Mouse (Mus musculus) MEL (cell line): Measurements from ENCODE around the gene Nrarp. TPM values are rescaled to one million over a fixed set of nuclear protein-coding genes. Genes with fewer than 3 reads are reported as not detected.

Source experiments
- DNase-seq: peaks from one replicate; pipeline ENCODE4 v3.0.0; 2011; ENCODE audit warnings: low read depth, low spot score
- H3K27ac ChIP-seq: 2 replicates; pipeline ENCODE4 v1.5.1; 2012; ENCODE audit warnings: low read depth, mild to moderate bottlenecking, control low read depth, low read length, moderate library complexity; ENCODE audit not compliant: control insufficient read depth
- H3K27me3 ChIP-seq, 2 experiments: fragments of 150-350 bp in 1 of 2; sonication (generic) in 1 of 2; 2 replicates each; pipeline ENCODE4 v1.6.1; 2012; ENCODE audit warnings: low read length in 2 of 2, mild to moderate bottlenecking in 2 of 2, improper control_type of control experiment in 1 of 2, moderate library complexity in 1 of 2; ENCODE audit not compliant: insufficient read depth in 2 of 2, control insufficient read depth in 1 of 2
- H3K36me3 ChIP-seq, 2 experiments: 2 replicates each; pipeline ENCODE4 v1.6.1; 2012 to 2014; ENCODE audit warnings: low read length in 2 of 2, improper control_type of control experiment in 1 of 2, inconsistent platforms in 1 of 2, mild to moderate bottlenecking in 1 of 2; ENCODE audit not compliant: insufficient read depth in 2 of 2, control insufficient read depth in 1 of 2
- H3K4me1 ChIP-seq, 2 experiments: fragments of 150-350 bp in 1 of 2; sonication (generic) in 1 of 2; 2 replicates each; pipeline ENCODE4 v1.6.1; 2012; ENCODE audit warnings: low read length in 2 of 2, improper control_type of control experiment in 1 of 2, mild to moderate bottlenecking in 1 of 2; ENCODE audit not compliant: insufficient read depth in 2 of 2, control insufficient read depth in 1 of 2
- H3K4me3 ChIP-seq, 2 experiments: fragments of 150-350 bp in 1 of 2; sonication (generic) in 1 of 2; 2 replicates each; pipeline ENCODE4 v1.5.1; 2012; ENCODE audit warnings: low read depth in 2 of 2, low read length in 2 of 2, mild to moderate bottlenecking in 2 of 2, moderate library complexity in 2 of 2, control low read depth in 1 of 2, improper control_type of control experiment in 1 of 2; ENCODE audit not compliant: control insufficient read depth in 1 of 2, insufficient read depth in 1 of 2
- H3K79me2 ChIP-seq: 2 replicates; pipeline ENCODE4 v1.6.1; 2012; ENCODE audit warnings: mild to moderate bottlenecking, low read length, moderate library complexity; ENCODE audit not compliant: control insufficient read depth, poor library complexity, insufficient read depth
- H3K9ac ChIP-seq: 2 replicates; pipeline ENCODE4 v1.6.1; 2012; ENCODE audit warnings: low read depth, mild to moderate bottlenecking, control low read depth, low read length, moderate library complexity; ENCODE audit not compliant: control insufficient read depth, poor library complexity, severe bottlenecking
- H3K9me3 ChIP-seq: fragments of 150-350 bp; sonication (generic); replicated peaks from 2 replicates; pipeline ENCODE4 v1.6.1; 2012; ENCODE audit warnings: mild to moderate bottlenecking, low read length, improper control_type of control experiment, moderate library complexity; ENCODE audit not compliant: insufficient read depth
- BHLHE40 ChIP-seq: IDR thresholded peaks from 2 replicates; pipeline ENCODE4 v1.6.1; 2012; ENCODE audit warnings: low read depth, mild to moderate bottlenecking, inconsistent platforms, low read length, improper control_type of control experiment, borderline replicate concordance
- CHD1 ChIP-seq: IDR thresholded peaks from 2 replicates; pipeline ENCODE4 v1.6.1; 2012; ENCODE audit warnings: low read depth, mild to moderate bottlenecking, inconsistent platforms, low read length, improper control_type of control experiment
- CHD2 ChIP-seq: IDR thresholded peaks from 2 replicates; pipeline ENCODE4 v1.6.1; 2011; ENCODE audit warnings: low read length, improper control_type of control experiment
- CTCF ChIP-seq, 3 experiments: IDR thresholded peaks in 2 of 3; conservative IDR thresholded peaks in 1 of 3; 2 replicates each; pipeline ENCODE4 v1.5.1; 2011 to 2012; ENCODE audit warnings: low read length in 3 of 3, low read depth in 2 of 3, mild to moderate bottlenecking in 2 of 3, improper control_type of control experiment in 1 of 3, inconsistent platforms in 1 of 3, mixed read lengths in 1 of 3, moderate library complexity in 1 of 3; ENCODE audit not compliant: control insufficient read depth in 1 of 3, insufficient read depth in 1 of 3, poor library complexity in 1 of 3, severe bottlenecking in 1 of 3
- E2F4 ChIP-seq: IDR thresholded peaks from 2 replicates; pipeline ENCODE4 v1.6.1; 2011; ENCODE audit warnings: low read depth, low read length, improper control_type of control experiment, borderline replicate concordance
- ELF1 ChIP-seq: IDR thresholded peaks from 2 replicates; pipeline ENCODE4 v1.6.1; 2014; ENCODE audit warnings: low read depth, mild to moderate bottlenecking, inconsistent platforms, low read length, improper control_type of control experiment, moderate library complexity
- EP300 ChIP-seq, 2 experiments: IDR thresholded peaks; 2 replicates each; pipeline ENCODE4 v1.6.1; 2011; ENCODE audit warnings: improper control_type of control experiment in 2 of 2, low read length in 2 of 2, low read depth in 1 of 2, mild to moderate bottlenecking in 1 of 2
- ETS1 ChIP-seq: IDR thresholded peaks from 2 replicates; pipeline ENCODE4 v1.6.1; 2012; ENCODE audit warnings: low read depth, mild to moderate bottlenecking, inconsistent platforms, low read length, improper control_type of control experiment, moderate library complexity
- GABPA ChIP-seq: IDR thresholded peaks from 2 replicates; pipeline ENCODE4 v1.6.1; 2012; ENCODE audit warnings: low read depth, mild to moderate bottlenecking, inconsistent platforms, low read length, improper control_type of control experiment, moderate library complexity
- GATA1 ChIP-seq: IDR thresholded peaks from 2 replicates; pipeline ENCODE4 v1.6.1; 2011; ENCODE audit warnings: low read depth, low read length, improper control_type of control experiment
- HCFC1 ChIP-seq: IDR thresholded peaks from 2 replicates; pipeline ENCODE4 v1.6.1; 2012; ENCODE audit warnings: low read depth, mild to moderate bottlenecking, inconsistent platforms, low read length, improper control_type of control experiment, moderate library complexity
- JUND ChIP-seq: IDR thresholded peaks from 2 replicates; pipeline ENCODE4 v1.6.1; 2011; ENCODE audit warnings: low read depth, mild to moderate bottlenecking, improper control_type of control experiment, low read length
- KAT2A ChIP-seq: conservative IDR thresholded peaks from 2 replicates; pipeline ENCODE4 v1.6.1; 2012; ENCODE audit warnings: low read depth, low read length, improper control_type of control experiment, inconsistent platforms
- MAFK ChIP-seq: IDR thresholded peaks from 2 replicates; pipeline ENCODE4 v1.6.1; 2011; ENCODE audit warnings: low read depth, mild to moderate bottlenecking, low read length, improper control_type of control experiment, borderline replicate concordance
- MAX ChIP-seq: IDR thresholded peaks from 2 replicates; pipeline ENCODE4 v1.6.1; 2011; ENCODE audit warnings: low read length, improper control_type of control experiment
- MAZ ChIP-seq: IDR thresholded peaks from 2 replicates; pipeline ENCODE4 v1.6.1; 2012; ENCODE audit warnings: low read depth, mild to moderate bottlenecking, inconsistent platforms, low read length, improper control_type of control experiment
- MXI1 ChIP-seq: IDR thresholded peaks from 2 replicates; pipeline ENCODE4 v1.6.1; 2011; ENCODE audit warnings: mild to moderate bottlenecking, low read depth, low read length, improper control_type of control experiment
- MYC ChIP-seq: IDR thresholded peaks from 2 replicates; pipeline ENCODE4 v1.6.1; 2011; ENCODE audit warnings: low read depth, mild to moderate bottlenecking, low read length, improper control_type of control experiment, moderate library complexity
- NELFE ChIP-seq: IDR thresholded peaks from 2 replicates; pipeline ENCODE4 v1.6.1; 2011; ENCODE audit warnings: low read depth, low read length, improper control_type of control experiment
- NRF1 ChIP-seq: IDR thresholded peaks from 2 replicates; pipeline ENCODE4 v1.6.1; 2014; ENCODE audit warnings: low read depth, mild to moderate bottlenecking, inconsistent platforms, low read length, improper control_type of control experiment, moderate library complexity; ENCODE audit not compliant: poor library complexity, insufficient read depth, severe bottlenecking
- POLR2A ChIP-seq, 2 experiments: IDR thresholded peaks; 2 replicates each; pipeline ENCODE4 v1.6.1; 2011 to 2012; ENCODE audit warnings: low read length in 2 of 2, mild to moderate bottlenecking in 2 of 2, control low read depth in 1 of 2, improper control_type of control experiment in 1 of 2, low read depth in 1 of 2, moderate library complexity in 1 of 2; ENCODE audit not compliant: control insufficient read depth in 1 of 2, insufficient read depth in 1 of 2, poor library complexity in 1 of 2
- POLR2AphosphoS2 ChIP-seq: IDR thresholded peaks from 2 replicates; pipeline ENCODE4 v1.6.1; 2011; ENCODE audit warnings: low read length, improper control_type of control experiment
- POLR2AphosphoS5 ChIP-seq: IDR thresholded peaks from 2 replicates; pipeline ENCODE4 v1.6.1; 2012; ENCODE audit warnings: low read depth, borderline replicate concordance, mild to moderate bottlenecking, inconsistent platforms, low read length, moderate library complexity, mixed read lengths
- RAD21 ChIP-seq: IDR thresholded peaks from 2 replicates; pipeline ENCODE4 v1.6.1; 2011; ENCODE audit warnings: mild to moderate bottlenecking, low read depth, low read length, improper control_type of control experiment
- RCOR1 ChIP-seq: IDR thresholded peaks from 2 replicates; pipeline ENCODE4 v1.6.1; 2012; ENCODE audit warnings: low read depth, mild to moderate bottlenecking, inconsistent platforms, low read length, improper control_type of control experiment
- SIN3A ChIP-seq: IDR thresholded peaks from 2 replicates; pipeline ENCODE4 v1.6.1; 2012; ENCODE audit warnings: low read length, improper control_type of control experiment, inconsistent platforms
- TAL1 ChIP-seq: IDR thresholded peaks from 2 replicates; pipeline ENCODE4 v1.6.1; 2012; ENCODE audit warnings: mild to moderate bottlenecking, inconsistent platforms, low read length, moderate library complexity, mixed read lengths
- TBP ChIP-seq: IDR thresholded peaks from 2 replicates; pipeline ENCODE4 v1.8.0; 2011; ENCODE audit warnings: low read depth, low read length, improper control_type of control experiment
- TCF12 ChIP-seq: IDR thresholded peaks from 2 replicates; pipeline ENCODE4 v1.6.1; 2014; ENCODE audit warnings: low read depth, mild to moderate bottlenecking, inconsistent platforms, low read length, improper control_type of control experiment, moderate library complexity
- UBTF ChIP-seq: IDR thresholded peaks from 2 replicates; pipeline ENCODE4 v1.6.1; 2012; ENCODE audit warnings: low read depth, mild to moderate bottlenecking, inconsistent platforms, low read length, improper control_type of control experiment, moderate library complexity, borderline replicate concordance; ENCODE audit not compliant: insufficient read depth
- USF2 ChIP-seq, 2 experiments: IDR thresholded peaks; 2 replicates each; pipeline ENCODE4 v1.6.1; 2011 to 2012; ENCODE audit warnings: improper control_type of control experiment in 2 of 2, low read length in 2 of 2, borderline replicate concordance in 1 of 2, inconsistent platforms in 1 of 2, low read depth in 1 of 2, mild to moderate bottlenecking in 1 of 2; ENCODE audit not compliant: insufficient read depth in 1 of 2
- ZMIZ1 ChIP-seq: IDR thresholded peaks from 2 replicates; pipeline ENCODE4 v1.6.1; 2012; ENCODE audit warnings: low read depth, mild to moderate bottlenecking, inconsistent platforms, low read length, improper control_type of control experiment, moderate library complexity
- ZNF384 ChIP-seq: IDR thresholded peaks from 2 replicates; pipeline ENCODE4 v1.6.1; 2012; ENCODE audit warnings: low read depth, mild to moderate bottlenecking, inconsistent platforms, low read length, improper control_type of control experiment
- polyA plus RNA-seq, 2 experiments: library from polyadenylated mRNA; stranded (reverse) in 1 of 2; unstranded in 1 of 2; fragments of >175 nt in 1 of 2; fragments of >200 nt in 1 of 2; gene quantifications; 2 replicates each; pipeline versions ENCODE4 v1.2.1 to v1.2.4; 2012; ENCODE audit warnings: low replicate concordance in 2 of 2, low read depth in 1 of 2; ENCODE audit not compliant: insufficient read length in 2 of 2, insufficient read depth in 1 of 2, missing spikeins in 1 of 2
- total RNA-seq: library from RNA; depleted of rRNA; stranded (reverse); fragments of 300-350 nt; gene quantifications from 2 replicates; pipeline ENCODE4 v1.2.3, GENCODE M21; 2012

Gene Nrarp
- total and polyA plus RNA-seq, 3 experiments: 6.5 to 12.3 TPM; not detected in 1

GRCm38 (mm10) chr2:25180973-25181890 is 674 bp downstream of the Nrarp start:
- peak overlapping the region; percentile 59 to 99 for H3K4me3 ChIP-seq
- DNase-seq: peak; percentile 83
- no peak for TF ChIP-seq TAL1
- no peak for TF ChIP-seq BHLHE40
- no peak for TF ChIP-seq TBP
- TF ChIP-seq KAT2A: no peak
- TF ChIP-seq NRF1: 0 out of 2 replicates have a peak, but pooled peaks have one; percentile 15
- TF ChIP-seq MYC: no peak
- no peak; the same call in 1 of the 2 replicates for TF ChIP-seq NELFE
- no peak; the same call in 1 of the 2 replicates for TF ChIP-seq POLR2AphosphoS2
- TF ChIP-seq CHD2: no peak
- TF ChIP-seq MAFK: no peak
- TF ChIP-seq ZMIZ1: no peak
- TF ChIP-seq USF2 (IDR thresholded peaks at IDR 0.05; ENCODE audit: borderline replicate concordance in 1 of 2, insufficient read depth in 1 of 2, low read depth in 1 of 2, low read length in 2 of 2): no peak
- peak; percentile 13; the same call in 1 of the 2 replicates for TF ChIP-seq ELF1
- no peak for TF ChIP-seq SIN3A
- TF ChIP-seq POLR2A (IDR thresholded peaks at IDR 0.05; ENCODE audit: control insufficient read depth in 1 of 2, insufficient read depth in 1 of 2, low read depth in 1 of 2, low read length in 2 of 2, poor library complexity in 1 of 2): peak in 1 of 2 experiments; percentile 17; a peak in 1 of 4 replicates
- no peak; the same call in 1 of the 2 replicates for TF ChIP-seq TCF12
- peak; percentile 47; the same call in 1 of the 2 replicates for TF ChIP-seq UBTF
- TF ChIP-seq JUND: no peak
- peak; percentile 82; the same call in 1 of the 2 replicates for TF ChIP-seq MAZ
- TF ChIP-seq MXI1: peak; percentile 9
- TF ChIP-seq POLR2AphosphoS5: no peak
- no peak; the same call in 1 of the 2 replicates for TF ChIP-seq MAX
- 0 out of 2 replicates have a peak, but pooled peaks have one; percentile 40 for TF ChIP-seq HCFC1
- no peak for TF ChIP-seq EP300 (IDR thresholded peaks at IDR 0.05; ENCODE audit: low read depth in 1 of 2, low read length in 2 of 2)
- TF ChIP-seq ETS1: 0 out of 2 replicates have a peak, but pooled peaks have one; percentile 3
- no peak for TF ChIP-seq E2F4
- TF ChIP-seq CHD1: 0 out of 2 replicates have a peak, but pooled peaks have one; percentile 12
- no peak for TF ChIP-seq RCOR1
- TF ChIP-seq RAD21: no peak
- no peak for TF ChIP-seq ZNF384
- TF ChIP-seq GABPA: no peak
- no peak for TF ChIP-seq GATA1
- peak in 2 of 3 experiments; percentile 40 to 52; a peak in 4 of 6 replicates for TF ChIP-seq CTCF (IDR thresholded peaks at IDR 0.05 in 2 of 3, conservative IDR thresholded peaks at IDR 0.05 in 1 of 3; ENCODE audit: control insufficient read depth in 1 of 3, insufficient read depth in 1 of 3, low read depth in 2 of 3, low read length in 3 of 3, poor library complexity in 1 of 3, severe bottlenecking in 1 of 3)
- peaks cover 8% of the 10 kb centered on the region for H3K79me2 ChIP-seq
- no peaks in the 10 kb centered on the region for H3K27me3 ChIP-seq
- H3K4me1 ChIP-seq: peaks cover 1 to 6% of the 10 kb centered on the region in 2 experiments; a peak in 3 of 4 replicates
- peak overlapping the region; percentile 90 for H3K9ac ChIP-seq
- H3K27ac ChIP-seq: peak overlapping the region; percentile 85
- no peaks in the 10 kb centered on the region for H3K9me3 ChIP-seq
- peaks cover 0 to 5% of the 10 kb centered on the region in 2 experiments; a peak in 2 of 4 replicates for H3K36me3 ChIP-seq
